Mouse (Mus musculus) neural tube, embryonic 14.5 days (tissue): ENCODE measurements around the gene Ttll10. TPM values are rescaled to one million over a fixed set of nuclear protein-coding genes. Genes with fewer than 3 reads are reported as not detected.

Source experiments
- ATAC-seq: fragments of 200-750 bp; cut with Nextera tagmentation; 2 replicates; pipeline ENCODE4 v1.8.0; 2017; ENCODE audit warnings: low read depth, mild to moderate bottlenecking, moderate TSS enrichment, moderate library complexity
- H3K27ac ChIP-seq: fragments of 300-500 bp; sonication (generic); 2 replicates; pipeline ENCODE4 v1.5.1; 2014; ENCODE audit warnings: low read depth, mild to moderate bottlenecking, control low read depth, low read length, moderate library complexity, mixed read lengths
- H3K27me3 ChIP-seq: fragments of 300-500 bp; sonication (generic); 2 replicates; pipeline ENCODE4 v1.6.1; 2014; ENCODE audit warnings: low read length; ENCODE audit not compliant: control insufficient read depth, insufficient read depth
- H3K36me3 ChIP-seq: fragments of 300-500 bp; sonication (generic); 2 replicates; pipeline ENCODE4 v1.6.1; 2014; ENCODE audit warnings: low read length, mixed read lengths; ENCODE audit not compliant: control insufficient read depth, insufficient read depth
- H3K4me1 ChIP-seq: fragments of 300-500 bp; sonication (generic); 2 replicates; pipeline ENCODE4 v1.6.1; 2014; ENCODE audit warnings: low read length; ENCODE audit not compliant: control insufficient read depth, insufficient read depth
- H3K4me2 ChIP-seq: fragments of 300-500 bp; sonication (generic); 2 replicates; pipeline ENCODE4 v1.6.1; 2014; ENCODE audit warnings: mild to moderate bottlenecking, low read depth, low read length, control low read depth
- H3K4me3 ChIP-seq: fragments of 300-500 bp; sonication (generic); 2 replicates; pipeline ENCODE4 v1.5.1; 2014; ENCODE audit warnings: low read depth, low read length, control low read depth, mixed read lengths
- H3K9ac ChIP-seq: fragments of 300-500 bp; sonication (generic); replicated peaks from 2 replicates; pipeline ENCODE4 v1.6.1; 2014; ENCODE audit warnings: low read depth, mild to moderate bottlenecking, control low read depth, low read length, mixed read lengths
- H3K9me3 ChIP-seq: fragments of 300-500 bp; sonication (generic); 2 replicates; pipeline ENCODE4 v1.6.1; 2016; ENCODE audit warnings: low read length; ENCODE audit not compliant: control insufficient read depth
- WGBS: fragments of 180-500 bp; shearing (Covaris S2); extraction: QIAGEN DNeasy Blood & Tissue Kit; methylation state at CpG from one replicate; pipeline ENCODE4 v1.1.7; 2014; 5-methylcytosine and 5-hydroxymethylcytosine counted together
- polyA plus RNA-seq: library from polyadenylated mRNA; unstranded; fragments of >200 nt; fragmentation: Nextera tagmentation; extraction: Ambion mirVana; gene quantifications from 2 replicates; pipeline ENCODE4 v1.2.1, GENCODE M21; 2014

Ttll10 gene
- polyA plus RNA-seq, 1 experiment from 2014 or later = not detected

GRCm38 (mm10) chr4:156070716-156071115 lies 11.5 kb upstream of the Ttll10 start:
- no peak overlapping the region for H3K4me2 ChIP-seq
- no peaks in the 10 kb centered on the region for H3K27me3 ChIP-seq
- H3K4me3 ChIP-seq = no peak overlapping the region
- peak overlapping the region; percentile 7; the same call in 1 of the 2 replicates for H3K27ac ChIP-seq
- 0 out of 2 replicates have a peak, but pooled peaks cover 5% of the 10 kb centered on the region for H3K4me1 ChIP-seq
- no peaks in the 10 kb centered on the region for H3K36me3 ChIP-seq
- WGBS = 22% methylated on average over 2 of the region's 2 CpGs
- H3K9ac ChIP-seq = no peak overlapping the region
- peak; percentile 24; the same call in 1 of the 2 replicates for ATAC-seq
- no peaks in the 10 kb centered on the region for H3K9me3 ChIP-seq

GRCm38 (mm10) chr4:156070276-156070675 lies 11.1 kb upstream of the Ttll10 start:
- no peak overlapping the region for H3K4me3 ChIP-seq
- H3K9me3 ChIP-seq = no peaks in the 10 kb centered on the region
- no peak for ATAC-seq
- peak overlapping the region; percentile 7; the same call in 1 of the 2 replicates for H3K27ac ChIP-seq
- no peaks in the 10 kb centered on the region for H3K27me3 ChIP-seq
- 0 out of 2 replicates have a peak, but pooled peaks cover 5% of the 10 kb centered on the region for H3K4me1 ChIP-seq
- no peaks in the 10 kb centered on the region for H3K36me3 ChIP-seq
- WGBS = 40% methylated on average over 6 of the region's 6 CpGs
- no peak overlapping the region for H3K4me2 ChIP-seq
- H3K9ac ChIP-seq = no peak overlapping the region

- Histone ChIP-seq H3K27ac (no peak overlapping the region), H3K4me2 (no peak overlapping the region), H3K4me3 (no peak overlapping the region), H3K4me1 (0 out of 2 replicates have a peak, but pooled peaks cover 5% of the 10 kb centered on the region), H3K36me3 (no peaks in the 10 kb centered on the region), H3K9ac (no peak overlapping the region), H3K9me3 (no peaks in the 10 kb centered on the region), H3K27me3 (no peaks in the 10 kb centered on the region)
- WGBS = 68% methylated on average over 2 of the region's 8 CpGs
- ATAC-seq = no peak
These were observed 10.5 kb upstream of the Ttll10 start for GRCm38 (mm10) chr4:156069701-156070100.

DNA sequence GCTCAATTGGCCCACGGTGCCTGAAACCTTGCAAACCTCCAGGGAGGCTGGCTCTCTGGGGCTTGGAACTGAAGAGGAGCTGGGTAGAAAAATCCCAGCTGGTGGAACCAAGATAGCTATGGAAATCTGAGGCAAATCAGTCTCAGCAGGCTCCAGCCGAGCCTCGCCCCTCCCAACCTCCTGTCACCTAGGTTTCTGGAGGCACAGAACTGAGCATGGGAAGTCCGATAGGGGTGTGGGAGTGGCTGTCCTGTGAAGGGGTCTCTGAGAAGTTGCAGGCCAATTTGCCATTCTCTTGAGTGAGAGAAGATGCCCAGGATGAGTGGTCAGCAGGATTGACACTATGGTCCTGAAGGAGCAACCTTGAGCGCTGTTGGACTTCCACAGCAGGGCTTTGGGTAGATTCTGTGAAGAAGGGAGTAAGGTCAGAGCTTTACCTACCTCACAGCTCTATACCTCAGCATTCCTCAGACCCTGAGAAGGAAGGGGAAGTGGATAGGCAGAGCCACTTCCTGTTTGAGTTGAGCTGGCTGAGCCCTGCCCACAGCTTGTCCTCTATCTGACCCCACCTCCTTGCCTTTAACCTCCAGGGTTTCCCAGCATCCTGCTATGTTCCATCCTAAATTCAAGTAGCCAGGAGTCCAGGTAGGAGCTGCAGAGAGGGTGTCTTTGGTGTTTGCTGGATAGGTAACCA lies 8.2 kb upstream of the Ttll10 start:
- WGBS = 72% methylated on average over 5 of the region's 5 CpGs
- no peak for ATAC-seq
- no peaks in the 10 kb centered on the region for H3K9me3 ChIP-seq
- H3K9ac ChIP-seq = no peak overlapping the region
- no peaks in the 10 kb centered on the region for H3K36me3 ChIP-seq
- 0 out of 2 replicates have a peak, but pooled peaks cover 5% of the 10 kb centered on the region for H3K4me1 ChIP-seq
- H3K27me3 ChIP-seq = no peaks in the 10 kb centered on the region
- no peak overlapping the region for H3K4me3 ChIP-seq
- H3K4me2 ChIP-seq = no peak overlapping the region
- H3K27ac ChIP-seq = no peak overlapping the region

DNA sequence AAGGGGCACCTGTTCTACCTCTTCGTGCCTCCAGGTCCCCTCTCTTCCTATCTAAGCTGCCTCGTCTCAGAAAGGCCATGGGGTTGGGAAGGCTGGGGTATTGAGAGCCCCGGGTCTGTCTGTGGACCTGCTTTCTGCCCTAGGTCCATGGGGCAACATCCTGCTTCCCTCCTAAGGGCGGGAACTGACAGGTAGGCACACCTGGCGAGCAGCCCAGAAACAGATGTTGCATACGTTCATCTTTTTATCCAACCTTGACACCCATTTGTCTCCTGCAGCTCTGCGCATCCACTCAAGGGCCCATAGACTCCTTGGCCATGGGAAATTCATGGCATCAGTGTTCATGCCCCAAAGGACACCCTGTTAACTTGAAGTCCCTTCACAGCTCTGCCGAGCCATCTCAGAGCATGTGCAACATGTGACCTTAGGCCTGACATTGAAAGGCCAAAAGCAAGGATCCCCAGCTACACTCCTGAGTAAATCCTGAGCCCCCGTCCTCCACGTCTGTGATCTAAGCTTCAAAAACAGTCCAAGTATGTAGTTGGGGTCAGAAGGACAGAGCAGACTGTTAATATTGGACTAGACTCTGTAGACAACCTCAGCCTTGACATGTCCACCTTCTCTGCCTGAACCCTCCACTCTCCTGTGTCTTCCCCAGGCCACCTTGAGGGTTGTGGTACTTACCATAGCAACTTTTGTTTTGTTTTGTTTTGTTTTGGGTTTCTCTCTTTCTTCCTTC lies 6.1 kb upstream of the Ttll10 start:
- no peak for ATAC-seq
- Histone ChIP-seq H3K9me3 (no peaks in the 10 kb centered on the region), H3K27me3 (no peaks in the 10 kb centered on the region), H3K9ac (no peak overlapping the region), H3K4me2 (no peak overlapping the region), H3K4me3 (no peak overlapping the region), H3K36me3 (no peaks in the 10 kb centered on the region), H3K4me1 (0 out of 2 replicates have a peak, but pooled peaks cover 2% of the 10 kb centered on the region), H3K27ac (no peak overlapping the region)
- WGBS = 88% methylated on average over 10 of the region's 10 CpGs

- Histone ChIP-seq H3K27me3 (no peaks in the 10 kb centered on the region), H3K4me2 (no peak overlapping the region), H3K4me3 (no peak overlapping the region), H3K9me3 (no peaks in the 10 kb centered on the region), H3K36me3 (no peaks in the 10 kb centered on the region), H3K4me1 (no peaks in the 10 kb centered on the region), H3K27ac (no peak overlapping the region), H3K9ac (no peak overlapping the region)
- 86% methylated on average over 9 of the region's 9 CpGs for WGBS
- ATAC-seq = no peak
These were observed 5.3 kb upstream of the Ttll10 start for GRCm38 (mm10) chr4:156064510-156064897.

DNA sequence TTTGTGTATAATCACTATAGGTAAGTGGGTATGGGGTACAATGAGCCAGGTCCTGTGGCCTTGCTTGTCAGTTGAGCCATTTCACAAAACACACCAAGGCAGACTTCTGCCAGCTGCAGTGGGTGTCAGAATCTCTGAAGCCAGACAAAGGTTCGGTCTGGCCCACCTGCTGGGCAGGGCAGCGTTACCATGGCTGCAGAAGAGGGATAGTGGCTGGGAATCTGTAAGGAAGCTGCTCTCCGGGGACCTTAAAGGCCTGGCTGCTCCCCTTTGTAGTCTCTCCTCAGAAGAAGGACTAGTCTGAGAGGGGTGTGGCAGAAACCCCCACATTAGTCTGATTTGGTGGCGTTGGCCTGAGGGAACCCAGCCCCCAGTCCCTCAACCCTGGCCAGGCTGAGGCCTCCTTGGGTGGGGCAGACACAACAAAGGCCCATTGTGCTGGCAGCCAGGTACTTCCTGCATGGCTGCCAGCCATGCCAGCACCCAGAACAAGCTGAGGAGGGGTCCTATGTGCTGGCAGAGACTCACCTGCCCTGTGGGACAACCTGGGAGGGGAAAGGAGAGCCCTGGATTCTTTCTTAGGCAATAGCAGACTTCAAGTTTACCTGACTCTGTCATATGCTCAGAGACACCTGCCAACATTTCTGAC lies 4.8 kb upstream of the Ttll10 start:
- Histone ChIP-seq H3K4me3 (no peak overlapping the region), H3K4me2 (no peak overlapping the region), H3K9ac (no peak overlapping the region), H3K27ac (no peak overlapping the region), H3K9me3 (no peaks in the 10 kb centered on the region), H3K4me1 (no peaks in the 10 kb centered on the region), H3K27me3 (no peaks in the 10 kb centered on the region), H3K36me3 (no peaks in the 10 kb centered on the region)
- no peak for ATAC-seq
- 1% methylated on average over 4 of the region's 4 CpGs for whole genome bisulfite sequencing

GRCm38 (mm10) chr4:156059713-156060112 lies 499 bp upstream of the Ttll10 start:
- Histone ChIP-seq H3K9me3 (no peaks in the 10 kb centered on the region), H3K4me2 (no peak overlapping the region), H3K9ac (no peak overlapping the region), H3K27me3 (no peaks in the 10 kb centered on the region), H3K4me1 (no peaks in the 10 kb centered on the region), H3K27ac (no peak overlapping the region), H3K36me3 (no peaks in the 10 kb centered on the region), H3K4me3 (no peak overlapping the region)
- WGBS = 28% methylated on average over 9 of the region's 10 CpGs
- ATAC-seq = no peak

GRCm38 (mm10) chr4:156058826-156059225 lies 388 bp downstream of the Ttll10 start:
- 77% methylated on average over 9 of the region's 9 CpGs for WGBS
- no peaks in the 10 kb centered on the region for H3K36me3 ChIP-seq

More at GRCm38 (mm10) chr4:156058826-156059225, 388 bp downstream of the Ttll10 start:
- no peaks in the 10 kb centered on the region for H3K9me3 ChIP-seq
- H3K4me1 ChIP-seq = no peaks in the 10 kb centered on the region
- no peak overlapping the region for H3K4me3 ChIP-seq
- no peak overlapping the region for H3K9ac ChIP-seq
- H3K4me2 ChIP-seq = no peak overlapping the region
- no peak for ATAC-seq
- H3K27me3 ChIP-seq = no peaks in the 10 kb centered on the region
- H3K27ac ChIP-seq = no peak overlapping the region
